Mouse (Mus musculus): Measurements from ENCODE around the gene Frmd8. TPM values are rescaled to one million over a fixed set of nuclear protein-coding genes. Genes with fewer than 3 reads are reported as not detected.

Gene Frmd8
- 19.9 and 20.7 TPM in 2 replicates for polyA plus RNA-seq (2014; fragmentation: Nextera tagmentation; extraction: Ambion mirVana)

GRCm38 (mm10) chr19:5874969-5875480 is at the start of gene Frmd8:
TSS of gene Frmd8 (minus strand) at chr19:5875274.
- ATAC-seq (ENCODE audit: insufficient read depth, low FRiP score, low TSS enrichment): peak; percentile 87
- Histone ChIP-seq H3K27ac (ENCODE audit: low read depth, low read length) (peak within 1 kb of the TSS; percentile 34; the same call in 1 of the 2 replicates), H3K27me3 (ENCODE audit: control insufficient read depth, insufficient read depth, low read length) (no peaks in the 10 kb centered on the region), H3K9ac (ENCODE audit: low read length) (peak within 1 kb of the TSS; percentile 78), H3K4me1 (ENCODE audit: control insufficient read depth, insufficient read depth, low read length) (peaks cover 20% of the 10 kb centered on the region), H3K4me2 (ENCODE audit: low read depth) (peak within 1 kb of the TSS; percentile 66), H3K9me3 (ENCODE audit: control insufficient read depth, low read length) (no peaks in the 10 kb centered on the region), H3K4me3 (ENCODE audit: low read depth, low read length) (peak within 1 kb of the TSS; percentile 80), H3K36me3 (ENCODE audit: control insufficient read depth, insufficient read depth, low read length) (no peaks in the 10 kb centered on the region; the same call in 1 of the 2 replicates)
- under 1% methylated on average over 37 of the region's 37 CpGs for WGBS
- DNase-seq (ENCODE audit: low spot score): peak; percentile 93

- Histone ChIP-seq H3K27ac (ENCODE audit: low read depth, low read length) (no peak within 1 kb of the TSS), H3K4me1 (ENCODE audit: control insufficient read depth, insufficient read depth, low read length) (peaks cover 3% of the 10 kb centered on the region), H3K9me3 (ENCODE audit: control insufficient read depth, low read length) (no peaks in the 10 kb centered on the region), H3K36me3 (ENCODE audit: control insufficient read depth, insufficient read depth, low read length) (no peaks in the 10 kb centered on the region), H3K4me3 (ENCODE audit: low read depth, low read length) (peak within 1 kb of the TSS; percentile 48), H3K4me2 (ENCODE audit: low read depth) (peak within 1 kb of the TSS; percentile 99), H3K27me3 (ENCODE audit: control insufficient read depth, insufficient read depth, low read length) (peaks cover 3% of the 10 kb centered on the region), H3K9ac (ENCODE audit: low read length) (peak within 1 kb of the TSS; percentile 44)
- DNase-seq (ENCODE audit: low spot score) (peak; percentile 94), ATAC-seq (ENCODE audit: insufficient read depth, low FRiP score, low TSS enrichment) (peak; percentile 97)
- 0% methylated on average over 18 of the region's 18 CpGs for WGBS
Observed at GRCm38 (mm10) chr19:5924713-5925093, 49.6 kb upstream of the Frmd8 start, which contains the start of gene Cdc42ep2. TSS of gene Cdc42ep2 (minus strand) at chr19:5924816.

- H3K27ac ChIP-seq (ENCODE audit: low read depth, low read length): no peak overlapping the region
- peaks cover 3% of the 10 kb centered on the region for H3K4me1 ChIP-seq (ENCODE audit: control insufficient read depth, insufficient read depth, low read length)
- ATAC-seq (ENCODE audit: insufficient read depth, low FRiP score, low TSS enrichment): peak; percentile 76
- H3K4me3 ChIP-seq (ENCODE audit: low read depth, low read length): peak overlapping the region; percentile 48
- no peaks in the 10 kb centered on the region for H3K36me3 ChIP-seq (ENCODE audit: control insufficient read depth, insufficient read depth, low read length)
- peak overlapping the region; percentile 99 for H3K4me2 ChIP-seq (ENCODE audit: low read depth)
- WGBS: under 1% methylated on average over 38 of the region's 38 CpGs
- DNase-seq (ENCODE audit: low spot score): peak; percentile 93
- H3K27me3 ChIP-seq (ENCODE audit: control insufficient read depth, insufficient read depth, low read length): peaks cover 3% of the 10 kb centered on the region
- no peaks in the 10 kb centered on the region for H3K9me3 ChIP-seq (ENCODE audit: control insufficient read depth, low read length)
- H3K9ac ChIP-seq (ENCODE audit: low read length): peak overlapping the region; percentile 44
Observed at GRCm38 (mm10) chr19:5923990-5924712, 49.1 kb upstream of the Frmd8 start.

- ATAC-seq (ENCODE audit: insufficient read depth, low FRiP score, low TSS enrichment): no peak
- peaks cover 3% of the 10 kb centered on the region for H3K27me3 ChIP-seq (ENCODE audit: control insufficient read depth, insufficient read depth, low read length)
- no peak for DNase-seq (ENCODE audit: low spot score)
- no peak overlapping the region for H3K27ac ChIP-seq (ENCODE audit: low read depth, low read length)
- H3K4me3 ChIP-seq (ENCODE audit: low read depth, low read length): no peak overlapping the region
- no peaks in the 10 kb centered on the region for H3K36me3 ChIP-seq (ENCODE audit: control insufficient read depth, insufficient read depth, low read length)
- H3K4me2 ChIP-seq (ENCODE audit: low read depth): no peak overlapping the region
- H3K9ac ChIP-seq (ENCODE audit: low read length): no peak overlapping the region
- 91% methylated on average over 3 of the region's 3 CpGs for WGBS
- peaks cover 3% of the 10 kb centered on the region for H3K4me1 ChIP-seq (ENCODE audit: control insufficient read depth, insufficient read depth, low read length)
- no peaks in the 10 kb centered on the region for H3K9me3 ChIP-seq (ENCODE audit: control insufficient read depth, low read length)
Observed at GRCm38 (mm10) chr19:5922963-5923362, 47.9 kb upstream of the Frmd8 start.

- Histone ChIP-seq H3K9ac (ENCODE audit: low read length) (peak overlapping the region; percentile 14; the same call in 1 of the 2 replicates), H3K4me2 (ENCODE audit: low read depth) (no peak overlapping the region), H3K4me3 (ENCODE audit: low read depth, low read length) (no peak overlapping the region), H3K4me1 (ENCODE audit: control insufficient read depth, insufficient read depth, low read length) (peaks cover 3% of the 10 kb centered on the region), H3K27ac (ENCODE audit: low read depth, low read length) (no peak overlapping the region), H3K27me3 (ENCODE audit: control insufficient read depth, insufficient read depth, low read length) (peaks cover 3% of the 10 kb centered on the region), H3K36me3 (ENCODE audit: control insufficient read depth, insufficient read depth, low read length) (no peaks in the 10 kb centered on the region; the same call in 1 of the 2 replicates), H3K9me3 (ENCODE audit: control insufficient read depth, low read length) (no peaks in the 10 kb centered on the region)
- no peak for ATAC-seq (ENCODE audit: insufficient read depth, low FRiP score, low TSS enrichment)
- no peak for DNase-seq (ENCODE audit: low spot score)
- 83% methylated on average over 15 of the region's 15 CpGs for WGBS
Observed at GRCm38 (mm10) chr19:5922119-5922942, 47.3 kb upstream of the Frmd8 start.

GRCm38 (mm10) chr19:5921715-5922114 is 46.6 kb upstream of the Frmd8 start:
- Histone ChIP-seq H3K27me3 (ENCODE audit: control insufficient read depth, insufficient read depth, low read length) (peaks cover 3% of the 10 kb centered on the region), H3K9me3 (ENCODE audit: control insufficient read depth, low read length) (no peaks in the 10 kb centered on the region), H3K4me2 (ENCODE audit: low read depth) (0 out of 2 replicates have a peak overlapping the region, but pooled peaks have one; percentile 2), H3K4me1 (ENCODE audit: control insufficient read depth, insufficient read depth, low read length) (peaks cover 3% of the 10 kb centered on the region), H3K27ac (ENCODE audit: low read depth, low read length) (no peak overlapping the region), H3K4me3 (ENCODE audit: low read depth, low read length) (no peak overlapping the region), H3K9ac (ENCODE audit: low read length) (peak overlapping the region; percentile 14; the same call in 1 of the 2 replicates), H3K36me3 (ENCODE audit: control insufficient read depth, insufficient read depth, low read length) (no peaks in the 10 kb centered on the region; the same call in 1 of the 2 replicates)
- DNase-seq (ENCODE audit: low spot score): no peak
- no peak for ATAC-seq (ENCODE audit: insufficient read depth, low FRiP score, low TSS enrichment)
- 25% methylated on average over 8 of the region's 9 CpGs for WGBS

GRCm38 (mm10) chr19:5913007-5913719 is 38.1 kb upstream of the Frmd8 start, which contains the start of gene Dpf2:
TSS of gene Dpf2 (minus strand) at chr19:5913010.
- peak within 1 kb of the TSS; percentile 99 for H3K4me3 ChIP-seq (ENCODE audit: low read depth, low read length)
- DNase-seq (ENCODE audit: low spot score) (no peak), ATAC-seq (ENCODE audit: insufficient read depth, low FRiP score, low TSS enrichment) (peak; percentile 69; the same call in 1 of the 2 replicates)
- WGBS: 23% methylated on average over 13 of the region's 13 CpGs
- H3K27me3 ChIP-seq (ENCODE audit: control insufficient read depth, insufficient read depth, low read length): no peaks in the 10 kb centered on the region
- H3K9me3 ChIP-seq (ENCODE audit: control insufficient read depth, low read length): no peaks in the 10 kb centered on the region
- H3K36me3 ChIP-seq (ENCODE audit: control insufficient read depth, insufficient read depth, low read length): no peaks in the 10 kb centered on the region; the same call in 1 of the 2 replicates
- peak within 1 kb of the TSS; percentile 49 for H3K4me2 ChIP-seq (ENCODE audit: low read depth)
- peak within 1 kb of the TSS; percentile 96 for H3K9ac ChIP-seq (ENCODE audit: low read length)
- peaks cover 13% of the 10 kb centered on the region for H3K4me1 ChIP-seq (ENCODE audit: control insufficient read depth, insufficient read depth, low read length)
- H3K27ac ChIP-seq (ENCODE audit: low read depth, low read length): peak within 1 kb of the TSS; percentile 80

Data from neural tube, embryonic 11.5 days (tissue).